Mouse (Mus musculus): ENCODE results near the gene Agbl4. TPM values are rescaled to one million over a fixed set of nuclear protein-coding genes. Genes with fewer than 3 reads are reported as not detected.
A peak's percentile ranks its signal among the peaks of the same experiment; 100 is the strongest.

Agbl4 gene
- polyA plus RNA-seq, 1 experiment = 2.4 TPM

DNA sequence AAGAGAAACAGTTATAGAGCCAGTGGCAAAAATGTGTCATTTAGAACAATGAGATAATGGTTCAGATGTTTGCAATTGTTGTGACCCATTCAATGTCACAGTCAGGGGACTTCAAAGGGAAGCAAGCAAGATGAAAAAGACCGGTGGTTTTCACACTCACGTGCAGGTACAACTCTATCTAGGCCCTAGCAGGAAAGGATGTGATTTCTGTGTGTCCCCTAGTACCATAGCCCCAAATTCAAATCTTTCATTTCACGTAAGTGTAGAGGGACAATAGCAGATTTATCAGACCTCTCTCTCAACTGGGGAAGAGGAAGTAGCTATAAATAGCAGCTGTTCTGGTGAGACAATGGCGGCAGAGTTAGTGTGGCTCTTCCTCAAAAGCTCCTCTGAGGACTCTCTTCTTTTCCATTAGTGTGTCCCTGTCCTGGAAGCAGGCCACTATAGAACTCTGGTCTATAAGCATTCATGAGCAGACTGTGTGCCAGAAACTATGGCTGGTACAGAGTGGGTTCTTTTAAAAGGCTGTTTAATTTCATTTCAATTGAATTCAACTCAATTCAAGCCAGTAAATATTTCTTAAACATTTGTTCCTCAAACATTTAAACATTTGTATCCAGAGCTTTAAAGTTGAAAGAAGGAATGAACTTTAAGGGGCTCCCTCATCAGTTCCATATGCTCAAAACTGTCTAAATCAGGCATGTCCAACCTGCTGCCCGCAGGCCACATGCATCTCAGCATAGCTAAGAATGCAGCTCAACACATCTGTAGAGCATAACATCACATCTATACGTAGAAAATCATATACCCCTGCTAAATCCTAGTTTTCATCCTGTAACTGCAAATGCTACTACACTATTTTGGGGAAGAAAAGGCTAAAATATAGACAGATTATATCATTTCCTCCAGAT, 953.4 kb downstream of the Agbl4 start:
- no peak for TF ChIP-seq CTCF (IDR thresholded peaks at IDR 0.05; ENCODE audit: borderline replicate concordance, extremely low read depth, insufficient read depth, insufficient read length)
- no peak for TF ChIP-seq POLR2A (IDR thresholded peaks at IDR 0.05; ENCODE audit: borderline replicate concordance, extremely low read depth, insufficient read depth, insufficient read length, poor library complexity, severe bottlenecking)
- no peak for DNase-seq (ENCODE audit: low read depth)

DNA sequence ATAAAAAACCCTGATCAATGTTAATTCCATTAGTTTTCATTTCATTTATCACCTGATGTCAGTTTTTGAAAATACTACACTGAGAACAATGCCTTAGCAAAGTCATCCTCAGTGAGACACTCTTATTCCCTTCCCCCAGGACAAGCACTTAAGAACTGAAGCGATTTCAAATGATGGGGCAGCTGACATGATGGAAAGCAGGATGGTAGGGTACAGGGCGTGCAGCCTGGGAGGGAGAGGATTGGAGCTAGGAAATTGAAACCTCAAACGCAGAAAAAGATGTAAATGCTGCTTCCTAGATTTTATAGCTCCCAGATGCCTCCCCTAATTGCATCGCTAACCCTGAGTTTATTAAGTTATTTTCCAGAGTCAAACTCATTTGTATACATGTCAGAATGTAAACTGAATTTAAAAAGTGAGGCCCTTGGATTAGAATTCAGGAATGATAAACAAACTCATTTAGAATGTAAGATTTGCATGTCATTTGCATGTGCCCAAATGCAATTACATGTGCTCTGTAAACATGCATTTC, 959.2 kb downstream of the Agbl4 start:
- peak; percentile 8 for DNase-seq (ENCODE audit: low read depth)
- TF ChIP-seq CTCF (IDR thresholded peaks at IDR 0.05; ENCODE audit: borderline replicate concordance, extremely low read depth, insufficient read depth, insufficient read length) (no peak), POLR2A (IDR thresholded peaks at IDR 0.05; ENCODE audit: borderline replicate concordance, extremely low read depth, insufficient read depth, insufficient read length, poor library complexity, severe bottlenecking) (no peak)

DNA sequence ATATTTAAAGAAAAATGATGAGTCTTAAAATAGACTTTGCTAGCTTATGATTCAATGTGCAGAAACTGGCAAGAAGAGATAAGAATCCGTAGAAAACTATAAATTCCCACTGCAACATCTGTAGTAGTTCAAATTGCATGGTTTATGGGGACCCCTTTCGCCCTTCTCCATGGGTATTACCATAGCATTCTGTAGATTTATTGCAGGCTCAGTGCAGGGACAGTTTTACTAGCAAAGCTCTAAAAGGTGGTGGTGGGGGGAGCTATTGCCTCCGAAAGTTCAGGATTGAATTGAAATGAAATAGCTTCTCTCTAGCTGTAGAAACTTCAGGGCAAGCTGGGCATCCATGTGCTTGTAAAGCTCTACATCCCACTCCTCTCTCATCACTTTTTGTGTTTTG, 959.7 kb downstream of the Agbl4 start:
- TF ChIP-seq POLR2A (IDR thresholded peaks at IDR 0.05; ENCODE audit: borderline replicate concordance, extremely low read depth, insufficient read depth, insufficient read length, poor library complexity, severe bottlenecking) = no peak
- no peak for TF ChIP-seq CTCF (IDR thresholded peaks at IDR 0.05; ENCODE audit: borderline replicate concordance, extremely low read depth, insufficient read depth, insufficient read length)

DNA sequence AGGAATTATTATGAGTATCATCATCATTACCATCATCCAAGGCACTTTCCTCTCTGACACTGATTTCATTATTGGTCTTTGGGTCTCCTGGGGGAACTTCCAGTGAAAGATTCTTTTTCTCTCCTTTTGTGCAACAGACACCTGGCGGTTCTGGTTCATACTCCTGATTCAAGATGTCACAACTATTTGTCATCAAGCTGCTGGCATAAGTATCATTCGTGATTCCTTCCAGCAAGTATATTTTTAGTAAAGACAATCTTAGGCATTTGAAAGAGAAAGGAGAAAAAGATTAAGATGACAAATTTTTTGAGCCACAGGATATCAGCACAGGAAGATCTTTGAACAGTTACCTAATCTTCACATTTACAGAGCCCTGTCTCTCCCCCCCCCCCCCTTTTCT, 966.7 kb downstream of the Agbl4 start:
- no peak for TF ChIP-seq CTCF (IDR thresholded peaks at IDR 0.05; ENCODE audit: borderline replicate concordance, extremely low read depth, insufficient read depth, insufficient read length)
- no peak for TF ChIP-seq POLR2A (IDR thresholded peaks at IDR 0.05; ENCODE audit: borderline replicate concordance, extremely low read depth, insufficient read depth, insufficient read length, poor library complexity, severe bottlenecking)
- no peak for DNase-seq (ENCODE audit: low read depth)

More for the DNA sequence above, 959.7 kb downstream of the Agbl4 start:
- no peak for DNase-seq (ENCODE audit: low read depth)

DNA sequence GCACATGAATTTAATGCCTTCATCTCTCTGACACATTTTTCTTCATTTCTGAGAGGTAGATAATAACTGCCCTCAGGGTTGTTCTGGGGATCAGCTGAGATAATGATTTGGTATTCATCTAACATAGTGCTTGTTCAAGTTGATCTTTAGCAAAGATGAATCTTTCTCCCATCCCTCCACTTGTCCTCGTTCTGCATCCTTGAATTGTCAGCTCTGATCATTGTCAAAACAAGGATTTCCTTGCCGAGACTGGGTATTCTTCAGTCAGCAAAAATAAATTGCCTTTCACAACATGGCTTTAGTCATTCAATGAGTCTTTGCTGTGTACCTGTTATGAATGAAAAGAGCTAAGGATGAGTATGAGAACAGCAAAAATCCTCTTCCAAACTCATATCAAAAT, 970.3 kb downstream of the Agbl4 start:
- DNase-seq (ENCODE audit: low read depth) = peak; percentile 14
- no peak for TF ChIP-seq CTCF (IDR thresholded peaks at IDR 0.05; ENCODE audit: borderline replicate concordance, extremely low read depth, insufficient read depth, insufficient read length)
- TF ChIP-seq POLR2A (IDR thresholded peaks at IDR 0.05; ENCODE audit: borderline replicate concordance, extremely low read depth, insufficient read depth, insufficient read length, poor library complexity, severe bottlenecking) = no peak

DNA sequence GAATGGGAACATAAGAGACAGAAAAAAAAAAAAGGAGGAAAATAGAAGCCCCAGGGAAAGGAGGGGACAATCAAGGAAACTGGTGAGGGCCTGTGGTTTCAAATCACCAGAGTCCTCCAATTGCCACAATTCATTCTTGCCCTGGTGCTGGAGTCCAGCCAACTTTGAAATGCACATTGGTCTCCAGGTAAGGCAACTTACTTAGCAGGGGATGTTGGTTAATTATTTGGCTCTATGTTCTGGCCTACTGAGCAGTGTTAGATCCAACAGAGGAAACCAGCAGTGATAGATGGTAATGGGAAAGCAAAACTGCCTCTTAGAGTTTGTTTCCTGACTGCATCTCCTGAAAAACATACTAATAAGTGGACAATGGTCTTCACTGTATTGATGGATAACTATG, 979.7 kb downstream of the Agbl4 start:
- no peak for TF ChIP-seq CTCF (IDR thresholded peaks at IDR 0.05; ENCODE audit: borderline replicate concordance, extremely low read depth, insufficient read depth, insufficient read length)
- TF ChIP-seq POLR2A (IDR thresholded peaks at IDR 0.05; ENCODE audit: borderline replicate concordance, extremely low read depth, insufficient read depth, insufficient read length, poor library complexity, severe bottlenecking) = no peak
- no peak for DNase-seq (ENCODE audit: low read depth)

DNA sequence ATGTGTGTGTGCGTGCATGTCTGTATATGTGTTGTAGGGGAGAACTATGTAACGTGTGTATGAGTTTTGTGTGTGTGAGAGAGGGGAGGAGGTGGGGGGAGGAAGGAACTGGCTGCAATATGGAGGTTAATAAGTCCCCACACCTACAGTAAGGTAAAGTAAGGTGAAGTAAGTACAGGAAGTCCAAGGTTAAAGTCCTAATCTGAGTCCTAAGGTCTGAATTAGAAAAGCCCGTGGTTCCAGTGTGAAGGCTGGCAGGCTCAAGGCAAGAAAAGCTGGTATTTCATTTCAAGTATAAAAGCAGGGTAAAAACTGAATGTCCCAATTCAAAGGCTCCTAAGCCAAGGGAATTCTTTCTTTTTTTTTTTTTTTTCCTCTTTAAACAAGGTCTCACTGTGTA, 980.6 kb downstream of the Agbl4 start:
- TF ChIP-seq CTCF (IDR thresholded peaks at IDR 0.05; ENCODE audit: borderline replicate concordance, extremely low read depth, insufficient read depth, insufficient read length) (no peak), POLR2A (IDR thresholded peaks at IDR 0.05; ENCODE audit: borderline replicate concordance, extremely low read depth, insufficient read depth, insufficient read length, poor library complexity, severe bottlenecking) (no peak)
- DNase-seq (ENCODE audit: low read depth) = no peak

DNA sequence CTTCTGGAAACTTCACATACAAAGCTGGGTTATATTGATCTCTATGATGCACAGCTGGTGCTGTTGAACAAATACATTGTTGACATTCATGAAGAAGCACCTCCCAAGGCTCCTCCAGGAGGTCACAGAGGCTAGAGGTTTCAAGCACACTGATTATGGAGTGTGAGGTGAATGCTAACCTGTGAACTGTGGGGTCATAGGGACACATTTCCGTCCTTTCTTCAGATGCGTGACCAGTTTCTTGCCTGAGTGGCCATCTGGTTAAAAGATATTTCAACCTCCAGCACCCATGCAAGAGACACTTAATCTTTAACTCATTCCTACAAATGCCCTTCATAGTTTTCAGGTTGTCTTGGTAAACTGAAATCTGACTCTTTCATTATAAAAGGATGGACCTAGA, 985.6 kb downstream of the Agbl4 start:
- TF ChIP-seq POLR2A (IDR thresholded peaks at IDR 0.05; ENCODE audit: borderline replicate concordance, extremely low read depth, insufficient read depth, insufficient read length, poor library complexity, severe bottlenecking) = no peak
- no peak for TF ChIP-seq CTCF (IDR thresholded peaks at IDR 0.05; ENCODE audit: borderline replicate concordance, extremely low read depth, insufficient read depth, insufficient read length)
- DNase-seq (ENCODE audit: low read depth) = no peak

DNA sequence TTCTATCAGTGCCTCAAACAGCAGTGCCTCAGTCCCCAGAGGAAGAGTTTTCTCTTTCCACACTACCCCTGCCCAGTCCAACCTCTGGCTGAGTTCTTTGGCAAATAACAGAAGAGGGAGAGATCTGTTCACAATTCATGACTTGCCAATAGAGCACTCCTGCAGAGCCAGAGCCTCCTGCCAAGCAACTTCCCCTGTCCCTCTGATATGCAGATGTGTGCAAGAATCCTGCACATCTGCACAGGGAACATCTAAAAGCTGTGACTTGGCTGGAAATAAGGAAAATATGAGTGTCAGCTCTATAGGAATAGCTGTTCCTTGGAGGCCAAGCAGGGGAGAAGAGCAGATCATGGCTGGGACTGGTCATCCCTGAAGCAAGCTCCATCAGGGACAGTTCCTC, 993.3 kb downstream of the Agbl4 start:
- no peak for DNase-seq (ENCODE audit: low read depth)
- TF ChIP-seq CTCF (IDR thresholded peaks at IDR 0.05; ENCODE audit: borderline replicate concordance, extremely low read depth, insufficient read depth, insufficient read length) (no peak), POLR2A (IDR thresholded peaks at IDR 0.05; ENCODE audit: borderline replicate concordance, extremely low read depth, insufficient read depth, insufficient read length, poor library complexity, severe bottlenecking) (no peak)

DNA sequence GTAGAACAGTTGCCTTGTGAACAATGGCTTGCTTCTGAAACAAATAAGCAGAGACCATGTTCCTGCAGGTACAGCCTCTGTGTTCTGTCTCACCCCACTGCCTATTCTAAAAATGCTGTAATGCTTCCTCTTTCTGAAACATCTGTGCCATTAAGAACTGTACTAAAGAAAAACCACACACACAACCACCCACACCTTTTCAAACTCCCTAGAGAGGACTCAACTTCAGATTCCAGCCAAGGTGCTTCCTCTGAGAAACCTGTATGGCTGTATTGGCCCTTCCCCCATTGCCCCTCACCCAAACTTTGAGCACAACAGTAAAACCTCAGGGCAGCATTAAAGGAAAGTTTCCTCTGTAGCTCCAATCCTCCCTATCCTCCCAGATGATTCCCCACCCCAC, 1002.3 kb downstream of the Agbl4 start:
- TF ChIP-seq POLR2A (IDR thresholded peaks at IDR 0.05; ENCODE audit: borderline replicate concordance, extremely low read depth, insufficient read depth, insufficient read length, poor library complexity, severe bottlenecking) = no peak
- no peak for TF ChIP-seq CTCF (IDR thresholded peaks at IDR 0.05; ENCODE audit: borderline replicate concordance, extremely low read depth, insufficient read depth, insufficient read length)
- DNase-seq (ENCODE audit: low read depth) = no peak

DNA sequence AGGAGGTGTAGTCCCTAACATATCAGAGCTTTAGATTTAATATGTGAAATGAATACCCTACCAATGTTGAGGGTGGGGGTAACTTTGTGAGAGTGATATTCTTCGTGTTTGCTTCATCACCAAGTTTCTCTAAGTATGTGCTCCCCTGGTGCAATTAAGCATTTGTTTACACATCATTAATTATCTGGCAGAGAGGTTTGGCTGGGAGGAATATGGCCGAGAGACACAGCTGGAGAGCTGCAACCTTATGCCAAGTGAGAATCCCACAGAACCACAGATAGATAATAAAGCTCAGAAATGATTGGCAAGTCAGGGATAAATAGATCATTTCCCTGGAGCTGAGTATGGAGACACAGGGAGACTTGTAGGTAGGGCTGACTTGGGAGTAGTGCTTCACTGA, 1003.2 kb downstream of the Agbl4 start:
- TF ChIP-seq POLR2A (IDR thresholded peaks at IDR 0.05; ENCODE audit: borderline replicate concordance, extremely low read depth, insufficient read depth, insufficient read length, poor library complexity, severe bottlenecking) (no peak), CTCF (IDR thresholded peaks at IDR 0.05; ENCODE audit: borderline replicate concordance, extremely low read depth, insufficient read depth, insufficient read length) (no peak)
- DNase-seq (ENCODE audit: low read depth) = peak; percentile 38

DNA sequence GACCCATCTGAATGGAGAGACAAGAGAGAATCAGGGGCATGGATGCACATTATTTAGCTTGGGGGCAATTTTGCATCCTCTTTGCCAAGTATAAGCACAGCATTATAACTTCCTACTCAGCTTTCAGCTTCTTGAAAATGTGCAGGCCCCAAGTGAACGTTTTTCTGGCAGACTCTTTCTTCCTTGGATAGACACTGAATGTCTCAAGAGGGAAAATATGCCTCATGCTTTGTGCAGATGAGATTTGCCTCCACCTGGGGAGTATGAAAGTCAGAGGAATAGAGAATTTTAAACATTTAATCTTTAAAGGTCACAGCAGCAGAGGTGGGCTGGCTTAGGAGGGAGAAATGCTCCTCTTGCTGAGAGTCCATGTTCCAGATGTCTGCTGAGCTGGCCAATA, 1005.8 kb downstream of the Agbl4 start:
- DNase-seq (ENCODE audit: low read depth) = no peak
- TF ChIP-seq POLR2A (IDR thresholded peaks at IDR 0.05; ENCODE audit: borderline replicate concordance, extremely low read depth, insufficient read depth, insufficient read length, poor library complexity, severe bottlenecking) = no peak
- no peak for TF ChIP-seq CTCF (IDR thresholded peaks at IDR 0.05; ENCODE audit: borderline replicate concordance, extremely low read depth, insufficient read depth, insufficient read length)
